Mouse (Mus musculus) CH12.LX (cell line): Measurements from ENCODE around the gene Ccdc194. TPM values are rescaled to one million over a fixed set of nuclear protein-coding genes. Genes with fewer than 3 reads are reported as not detected.

Source experiments
- DNase-seq: peaks from one replicate; pipeline ENCODE4 v3.0.0-alpha.2; 2013; ENCODE audit errors: extremely low read depth
- H3K27ac ChIP-seq: 2 replicates; pipeline ENCODE4 v1.5.1; 2012; ENCODE audit warnings: low read depth, mild to moderate bottlenecking, control low read depth, moderate library complexity; ENCODE audit not compliant: insufficient read depth
- H3K27me3 ChIP-seq: replicated peaks from 2 replicates; pipeline ENCODE3; 2012; ENCODE audit warnings: inconsistent platforms
- H3K36me3 ChIP-seq, 2 experiments: replicated peaks in 1 of 2; 2 replicates each; pipeline versions ENCODE3 to v1.6.1; 2012; ENCODE audit warnings: inconsistent platforms in 1 of 2, low read length in 1 of 2, mild to moderate bottlenecking in 1 of 2, mixed read lengths in 1 of 2, moderate library complexity in 1 of 2; ENCODE audit not compliant: control insufficient read depth in 1 of 2, insufficient read depth in 1 of 2
- H3K4me1 ChIP-seq, 2 experiments: 2 replicates each; pipeline ENCODE4 v1.6.1; 2012; ENCODE audit warnings: inconsistent platforms in 1 of 2, moderate library complexity in 1 of 2; ENCODE audit not compliant: insufficient read depth in 2 of 2, control insufficient read depth in 1 of 2
- H3K4me2 ChIP-seq: 2 replicates; pipeline ENCODE4 v1.6.1; 2012; ENCODE audit warnings: low read depth, mild to moderate bottlenecking, control low read depth; ENCODE audit not compliant: poor library complexity, insufficient read depth, severe bottlenecking
- H3K4me3 ChIP-seq, 3 experiments: fragments of 150-350 bp in 1 of 3; sonication (generic) in 1 of 3; replicated peaks in 1 of 3; 2 replicates each; pipeline versions ENCODE3 to v1.5.1; 2011 to 2012; ENCODE audit warnings: low read depth in 2 of 3, low read length in 2 of 3, mild to moderate bottlenecking in 2 of 3, moderate library complexity in 2 of 3, control low read depth in 1 of 3, improper control_type of control experiment in 1 of 3, inconsistent platforms in 1 of 3, mixed read lengths in 1 of 3; ENCODE audit not compliant: poor library complexity in 1 of 3
- H3K79me2 ChIP-seq: replicated peaks from 2 replicates; pipeline ENCODE4 v1.6.1; 2012; ENCODE audit warnings: mild to moderate bottlenecking, moderate library complexity; ENCODE audit not compliant: control insufficient read depth, poor library complexity, insufficient read depth, severe bottlenecking; ENCODE audit errors: extremely low read depth
- H3K9ac ChIP-seq: 2 replicates; pipeline ENCODE4 v1.6.1; 2012; ENCODE audit warnings: low read depth, mild to moderate bottlenecking, control low read depth, moderate library complexity; ENCODE audit not compliant: insufficient read depth
- H3K9me3 ChIP-seq: replicated peaks from 2 replicates; pipeline ENCODE3; 2012; ENCODE audit warnings: low read length, inconsistent platforms, mixed read lengths
- BHLHE40 ChIP-seq: IDR thresholded peaks from 2 replicates; pipeline ENCODE4 v1.6.1; 2011; ENCODE audit warnings: mild to moderate bottlenecking, low read depth, low read length, improper control_type of control experiment
- CHD1 ChIP-seq: IDR thresholded peaks from 2 replicates; pipeline ENCODE4 v1.6.1; 2012; ENCODE audit warnings: low read depth, low read length, improper control_type of control experiment, inconsistent platforms
- CHD2 ChIP-seq: IDR thresholded peaks from 2 replicates; pipeline ENCODE4 v1.6.1; 2011; ENCODE audit warnings: low read length, improper control_type of control experiment
- CTCF ChIP-seq, 2 experiments: IDR thresholded peaks in 1 of 2; conservative IDR thresholded peaks in 1 of 2; 2 replicates each; pipeline ENCODE4 v1.5.1; 2011 to 2012; ENCODE audit warnings: low read depth in 2 of 2, low read length in 2 of 2, improper control_type of control experiment in 1 of 2, inconsistent platforms in 1 of 2, mild to moderate bottlenecking in 1 of 2, moderate library complexity in 1 of 2
- E2F4 ChIP-seq: IDR thresholded peaks from 2 replicates; pipeline ENCODE4 v1.6.1; 2011; ENCODE audit warnings: low read depth, low read length, improper control_type of control experiment; ENCODE audit not compliant: insufficient replicate concordance
- ELF1 ChIP-seq: IDR thresholded peaks from 2 replicates; pipeline ENCODE4 v1.6.1; 2014; ENCODE audit warnings: low read depth, mild to moderate bottlenecking, inconsistent platforms, low read length, improper control_type of control experiment
- EP300 ChIP-seq: IDR thresholded peaks from 2 replicates; pipeline ENCODE4 v1.6.1; 2011; ENCODE audit warnings: low read length, improper control_type of control experiment
- ETS1 ChIP-seq: conservative IDR thresholded peaks from 2 replicates; pipeline ENCODE4 v1.6.1; 2012; ENCODE audit warnings: low read depth, mild to moderate bottlenecking, inconsistent platforms, low read length, improper control_type of control experiment, moderate library complexity
- GABPA ChIP-seq: IDR thresholded peaks from 2 replicates; pipeline ENCODE4 v1.6.1; 2012; ENCODE audit warnings: low read depth, low read length, improper control_type of control experiment, inconsistent platforms; ENCODE audit not compliant: insufficient replicate concordance
- HCFC1 ChIP-seq: IDR thresholded peaks from 2 replicates; pipeline ENCODE4 v1.6.1; 2012; ENCODE audit warnings: low read depth, mild to moderate bottlenecking, inconsistent platforms, low read length, improper control_type of control experiment
- IRF4 ChIP-seq: IDR thresholded peaks from 2 replicates; pipeline ENCODE4 v1.6.1; 2014; ENCODE audit warnings: low read depth, mild to moderate bottlenecking, inconsistent platforms, low read length, improper control_type of control experiment
- JUN ChIP-seq: IDR thresholded peaks from 2 replicates; pipeline ENCODE4 v1.6.1; 2011; ENCODE audit warnings: low read depth, mild to moderate bottlenecking, low read length, improper control_type of control experiment, moderate library complexity; ENCODE audit not compliant: insufficient read depth
- JUND ChIP-seq: conservative IDR thresholded peaks from 2 replicates; pipeline ENCODE4 v1.6.1; 2011; ENCODE audit warnings: low read depth, low read length, improper control_type of control experiment
- KAT2A ChIP-seq: IDR thresholded peaks from 2 replicates; pipeline ENCODE4 v1.6.1; 2012; ENCODE audit warnings: low read length, improper control_type of control experiment, inconsistent platforms; ENCODE audit not compliant: insufficient replicate concordance
- MAFK ChIP-seq: IDR thresholded peaks from 2 replicates; pipeline ENCODE4 v1.6.1; 2011; ENCODE audit warnings: low read length, improper control_type of control experiment; ENCODE audit not compliant: insufficient replicate concordance
- MAX ChIP-seq: IDR thresholded peaks from 2 replicates; pipeline ENCODE4 v1.6.1; 2011; ENCODE audit warnings: low read length, improper control_type of control experiment
- MAZ ChIP-seq: IDR thresholded peaks from 2 replicates; pipeline ENCODE4 v1.6.1; 2012; ENCODE audit warnings: low read depth, mild to moderate bottlenecking, inconsistent platforms, low read length, improper control_type of control experiment, moderate library complexity
- MEF2A ChIP-seq: IDR thresholded peaks from 2 replicates; pipeline ENCODE4 v1.6.1; 2014; ENCODE audit warnings: low read depth, mild to moderate bottlenecking, inconsistent platforms, low read length, improper control_type of control experiment, borderline replicate concordance
- MXI1 ChIP-seq: IDR thresholded peaks from 2 replicates; pipeline ENCODE4 v1.6.1; 2011; ENCODE audit warnings: mild to moderate bottlenecking, low read depth, low read length, improper control_type of control experiment
- MYC ChIP-seq: IDR thresholded peaks from 2 replicates; pipeline ENCODE4 v1.6.1; 2011; ENCODE audit warnings: low read depth, mild to moderate bottlenecking, improper control_type of control experiment, low read length
- NELFE ChIP-seq: IDR thresholded peaks from 2 replicates; pipeline ENCODE4 v1.6.1; 2011; ENCODE audit warnings: low read depth, low read length, improper control_type of control experiment
- NRF1 ChIP-seq: IDR thresholded peaks from 2 replicates; pipeline ENCODE4 v1.6.1; 2014; ENCODE audit warnings: low read depth, mild to moderate bottlenecking, inconsistent platforms, low read length, improper control_type of control experiment, moderate library complexity
- PAX5 ChIP-seq: IDR thresholded peaks from 2 replicates; pipeline ENCODE4 v1.6.1; 2012; ENCODE audit warnings: low read length, inconsistent platforms, mixed read lengths
- POLR2A ChIP-seq: IDR thresholded peaks from 2 replicates; pipeline ENCODE4 v1.6.1; 2011; ENCODE audit warnings: low read depth, mild to moderate bottlenecking, improper control_type of control experiment, low read length
- POLR2AphosphoS2 ChIP-seq: IDR thresholded peaks from 2 replicates; pipeline ENCODE4 v1.6.1; 2011; ENCODE audit warnings: low read depth, low read length, improper control_type of control experiment
- RAD21 ChIP-seq: IDR thresholded peaks from 2 replicates; pipeline ENCODE4 v1.6.1; 2011; ENCODE audit warnings: low read depth, mild to moderate bottlenecking, low read length, improper control_type of control experiment, moderate library complexity
- RCOR1 ChIP-seq: conservative IDR thresholded peaks from 2 replicates; pipeline ENCODE4 v1.6.1; 2012; ENCODE audit warnings: low read depth, mild to moderate bottlenecking, inconsistent platforms, low read length, improper control_type of control experiment
- SIN3A ChIP-seq: IDR thresholded peaks from 2 replicates; pipeline ENCODE4 v1.6.1; 2012; ENCODE audit warnings: low read length, improper control_type of control experiment, inconsistent platforms
- SMC3 ChIP-seq: IDR thresholded peaks from 2 replicates; pipeline ENCODE4 v1.6.1; 2011; ENCODE audit warnings: low read depth, low read length, improper control_type of control experiment
- TBP ChIP-seq: conservative IDR thresholded peaks from 2 replicates; pipeline ENCODE4 v1.6.1; 2011; ENCODE audit warnings: low read depth, low read length, improper control_type of control experiment
- TCF12 ChIP-seq: IDR thresholded peaks from 2 replicates; pipeline ENCODE4 v1.6.1; 2014; ENCODE audit warnings: low read depth, mild to moderate bottlenecking, inconsistent platforms, low read length, improper control_type of control experiment
- UBTF ChIP-seq: IDR thresholded peaks from 2 replicates; pipeline ENCODE4 v1.6.1; 2012; ENCODE audit warnings: low read depth, mild to moderate bottlenecking, inconsistent platforms, low read length, improper control_type of control experiment, moderate library complexity
- USF1 ChIP-seq: IDR thresholded peaks from 2 replicates; pipeline ENCODE4 v1.6.1; 2014; ENCODE audit warnings: low read depth, mild to moderate bottlenecking, inconsistent platforms, low read length, improper control_type of control experiment
- USF2 ChIP-seq: conservative IDR thresholded peaks from 2 replicates; pipeline ENCODE4 v1.6.1; 2011; ENCODE audit warnings: low read depth, low read length, improper control_type of control experiment
- ZC3H11A ChIP-seq: IDR thresholded peaks from 2 replicates; pipeline ENCODE4 v1.6.1; 2012; ENCODE audit warnings: low read depth, mild to moderate bottlenecking, inconsistent platforms, low read length, improper control_type of control experiment
- ZKSCAN1 ChIP-seq: IDR thresholded peaks from 2 replicates; pipeline ENCODE4 v1.6.1; 2012; ENCODE audit warnings: low read depth, inconsistent platforms, low read length, improper control_type of control experiment, borderline replicate concordance
- ZMIZ1 ChIP-seq: IDR thresholded peaks from 2 replicates; pipeline ENCODE4 v1.6.1; 2012; ENCODE audit warnings: low read depth, mild to moderate bottlenecking, inconsistent platforms, low read length, improper control_type of control experiment
- ZNF384 ChIP-seq: IDR thresholded peaks from 2 replicates; pipeline ENCODE4 v1.6.1; 2012; ENCODE audit warnings: low read depth, low read length, improper control_type of control experiment, inconsistent platforms
- dilution Hi-C: fragments of 300-500 bp; cut with MboI; formaldehyde crosslinking; loops from 2 replicates; pipeline ENCODE4 v1.14.3; 2020; ENCODE audit warnings: low sequenced_read_pairs; ENCODE audit not compliant: extremely low pct_unique_long_range_greater_than_20kb, extremely low pct_ligation_motif_present
- in situ Hi-C: fragments of 300-500 bp; cut with MboI; formaldehyde crosslinking; loops from 3 replicates; pipeline ENCODE4 v1.14.3; 2019; ENCODE audit warnings: low sequenced_read_pairs, low pct_ligation_motif_present, low pct_unique_long_range_greater_than_20kb, mixed read lengths
- polyA plus RNA-seq: library from polyadenylated mRNA; unstranded; fragments of >175 nt; gene quantifications from 2 replicates; pipeline ENCODE4 v1.2.1, GENCODE M21; 2012; ENCODE audit warnings: low read depth; ENCODE audit not compliant: insufficient read length
- total RNA-seq, 2 experiments: library from RNA; depleted of rRNA; stranded (reverse); fragments of 300-350 nt in 1 of 2; fragments of >200 nt in 1 of 2; gene quantifications; 2 replicates each; pipeline ENCODE4 v1.2.3; 2012 to 2014

Gene Ccdc194
- total and polyA plus RNA-seq, 3 experiments: not detected

DNA sequence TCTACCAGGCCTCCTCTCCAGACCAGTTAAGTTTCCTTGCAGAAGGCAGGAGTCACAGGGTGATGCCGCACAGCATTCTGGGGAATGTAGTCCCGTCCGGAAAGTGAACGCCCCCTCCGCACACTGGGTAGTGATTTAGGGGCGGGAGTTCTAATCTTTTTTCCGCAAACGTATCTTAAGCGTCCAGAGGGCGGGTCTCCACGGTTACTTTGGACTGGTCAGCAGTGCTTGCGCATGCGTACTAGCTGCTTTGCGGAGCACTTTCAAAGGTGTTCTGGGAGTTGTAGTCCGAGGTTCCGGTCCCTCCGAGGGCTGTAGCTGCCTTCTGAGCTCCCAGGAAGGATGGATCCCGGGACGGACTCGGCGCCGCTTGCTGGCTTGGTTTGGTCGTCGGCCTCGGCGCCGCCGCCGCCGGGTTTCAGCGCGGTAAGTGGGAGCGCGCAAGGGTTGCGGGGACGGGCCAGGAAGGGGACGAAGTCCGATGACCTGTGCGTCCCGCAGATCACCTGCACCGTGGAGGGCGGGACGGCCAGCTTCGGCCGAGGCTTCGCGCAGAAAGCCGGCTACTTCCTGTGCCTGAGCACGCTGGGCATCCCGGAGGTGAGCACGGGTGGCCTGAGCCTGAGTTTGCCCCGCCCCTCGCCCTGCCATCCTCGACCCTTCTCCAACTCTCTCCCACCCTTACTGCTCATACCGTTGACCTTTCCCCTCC, 17.3 kb upstream of the Ccdc194 start, which contains the start of gene Mvb12a:
Mvb12a (plus strand) TSS at position 291 of the 712 bp plus-strand sequence.
- DNase-seq: peak; percentile 100
- H3K4me2 ChIP-seq: peak within 1 kb of the TSS; percentile 65
- H3K36me3 ChIP-seq: peaks cover 27 to 38% of the 10 kb centered on the region in 2 experiments
- in situ Hi-C loops: no loop called here
- H3K9me3 ChIP-seq: no peaks in the 10 kb centered on the region
- TF ChIP-seq PAX5 (no peak), USF2 (no peak), RCOR1 (no peak), JUN (no peak), MXI1 (0 out of 2 replicates have a peak, but pooled peaks have one; percentile 62), MAFK (no peak), ELF1 (peak; percentile 96), ZC3H11A (no peak), E2F4 (peak; percentile 68; the same call in 1 of the 2 replicates), RAD21 (no peak), EP300 (no peak), JUND (0 out of 2 replicates have a peak, but pooled peaks have one; percentile 22), USF1 (peak; percentile 57), CTCF (conservative IDR thresholded peaks at IDR 0.05 in 1 of 2, IDR thresholded peaks at IDR 0.05 in 1 of 2; ENCODE audit: low read depth in 2 of 2, low read length in 2 of 2) (no peak), SIN3A (peak; percentile 83; the same call in 1 of the 2 replicates), MEF2A (peak; percentile 53), TBP (0 out of 2 replicates have a peak, but pooled peaks have one; percentile 2), HCFC1 (peak; percentile 96), KAT2A (peak; percentile 96), TCF12 (peak; percentile 60; the same call in 1 of the 2 replicates), BHLHE40 (no peak), MYC (peak; percentile 75; the same call in 1 of the 2 replicates), ZNF384 (peak; percentile 45; the same call in 1 of the 2 replicates), POLR2AphosphoS2 (0 out of 2 replicates have a peak, but pooled peaks have one; percentile 47), MAZ (peak; percentile 84), NELFE (peak; percentile 70; the same call in 1 of the 2 replicates), UBTF (no peak), NRF1 (peak; percentile 99), POLR2A (peak; percentile 47; the same call in 1 of the 2 replicates), GABPA (peak; percentile 58; the same call in 1 of the 2 replicates), ETS1 (no peak; the same call in 1 of the 2 replicates), IRF4 (peak; percentile 34; the same call in 1 of the 2 replicates), CHD1 (no peak), ZKSCAN1 (no peak), CHD2 (peak; percentile 84), SMC3 (peak; percentile 3; the same call in 1 of the 2 replicates), ZMIZ1 (peak; percentile 52; the same call in 1 of the 2 replicates), MAX (peak; percentile 31)
- peaks cover 17% of the 10 kb centered on the region for H3K79me2 ChIP-seq
- peaks cover 9 to 36% of the 10 kb centered on the region in 2 experiments; a peak in 3 of 4 replicates for H3K4me1 ChIP-seq
- H3K27me3 ChIP-seq: no peaks in the 10 kb centered on the region
- peak within 1 kb of the TSS; percentile 79 to 98 (median 80) for H3K4me3 ChIP-seq
- peak within 1 kb of the TSS; percentile 14 for H3K27ac ChIP-seq
- peak within 1 kb of the TSS; percentile 72 for H3K9ac ChIP-seq
- dilution Hi-C loops: no loop called here
